Mouse (Mus musculus) lung, postnatal 36 days (tissue): ENCODE results near the gene B230217C12Rik.

Experiments used
- DNase-seq: peaks from one replicate; pipeline ENCODE4 v3.0.0; 2022; ENCODE audit warnings: mixed read lengths

Gene B230217C12Rik

DNA sequence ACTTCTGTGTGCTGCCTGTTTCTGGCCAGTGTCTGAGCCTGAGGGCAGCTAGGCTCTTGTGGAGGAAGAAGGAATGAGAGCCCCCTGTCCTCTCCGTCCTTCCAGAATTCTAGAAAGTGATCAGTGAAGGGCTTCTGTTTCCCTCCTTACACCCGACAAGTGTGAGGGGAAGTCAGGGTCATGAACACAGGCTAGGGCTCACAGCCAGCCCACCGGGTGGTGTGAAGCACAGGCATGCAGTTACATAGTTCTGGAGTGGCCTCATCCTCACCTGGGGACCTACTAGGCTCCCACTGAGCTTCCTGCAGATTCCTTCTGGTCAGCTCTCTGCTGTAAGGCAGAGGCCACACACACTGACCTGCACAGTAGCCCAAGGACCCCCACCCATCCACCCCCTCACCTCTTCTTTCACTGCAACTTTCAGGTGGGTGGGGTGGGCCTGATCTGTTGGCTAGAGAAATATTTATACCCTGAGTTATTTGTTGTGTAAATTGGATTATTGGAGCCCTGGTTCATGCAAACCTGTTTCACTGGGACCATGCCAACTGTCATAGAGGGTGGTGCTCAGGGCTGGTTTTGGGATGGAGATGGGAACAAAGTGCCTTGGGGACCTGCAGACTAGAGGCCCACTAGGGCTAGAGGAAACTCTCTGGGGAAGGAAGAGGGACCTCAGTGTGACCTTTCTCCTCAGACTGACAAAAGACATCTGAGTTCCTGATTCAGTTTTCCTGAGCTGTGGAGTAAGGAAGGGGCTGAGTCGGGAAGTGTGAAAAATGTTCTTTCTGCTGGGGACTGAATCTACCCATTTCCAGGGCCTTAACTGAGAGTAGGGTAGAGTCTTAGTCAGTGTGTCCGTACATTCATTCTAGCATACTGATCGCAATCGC lies 31.1 kb upstream of the B230217C12Rik start:
- no peak for DNase-seq

DNA sequence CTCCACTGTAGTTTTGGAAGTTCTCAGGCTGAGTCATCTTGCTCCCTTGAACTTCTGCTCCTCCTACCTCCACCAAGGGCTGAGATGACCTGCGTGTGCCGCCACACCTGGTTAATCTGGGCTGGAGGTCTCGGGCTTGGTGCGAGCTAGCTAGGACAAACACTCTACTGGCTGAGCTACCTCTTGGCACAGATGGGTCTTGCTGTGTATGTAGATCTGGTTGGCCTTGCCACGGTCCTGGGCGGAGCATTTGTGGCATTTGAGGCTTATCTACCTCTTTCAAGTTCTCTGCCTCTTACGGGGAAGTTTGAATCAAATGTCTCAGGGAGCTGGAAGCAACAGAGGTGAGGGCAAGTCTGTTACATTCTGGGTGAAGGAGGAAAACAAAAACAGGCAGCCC lies 30.2 kb upstream of the B230217C12Rik start:
- peak; percentile 83 for DNase-seq

DNA sequence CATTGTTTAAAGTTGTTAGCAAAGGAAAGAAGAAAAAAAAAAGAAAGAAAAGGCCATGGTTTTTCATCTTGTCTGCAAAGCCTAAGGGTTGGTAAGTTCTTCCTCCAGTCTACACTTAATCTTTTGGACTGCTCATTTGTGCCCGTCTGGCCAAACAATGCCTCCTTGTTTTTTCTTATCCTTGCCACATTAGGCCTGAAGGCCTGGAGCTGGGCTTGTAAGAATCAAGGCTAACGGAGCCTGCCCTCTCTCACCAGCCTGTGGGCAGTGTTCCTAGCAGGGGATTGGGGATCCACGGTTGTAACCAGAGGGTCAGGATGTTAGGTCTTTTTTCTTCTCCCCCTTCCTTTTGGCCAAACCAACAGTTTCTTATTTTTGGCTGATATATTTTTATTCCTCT lies 29.6 kb upstream of the B230217C12Rik start:
- DNase-seq: no peak

DNA sequence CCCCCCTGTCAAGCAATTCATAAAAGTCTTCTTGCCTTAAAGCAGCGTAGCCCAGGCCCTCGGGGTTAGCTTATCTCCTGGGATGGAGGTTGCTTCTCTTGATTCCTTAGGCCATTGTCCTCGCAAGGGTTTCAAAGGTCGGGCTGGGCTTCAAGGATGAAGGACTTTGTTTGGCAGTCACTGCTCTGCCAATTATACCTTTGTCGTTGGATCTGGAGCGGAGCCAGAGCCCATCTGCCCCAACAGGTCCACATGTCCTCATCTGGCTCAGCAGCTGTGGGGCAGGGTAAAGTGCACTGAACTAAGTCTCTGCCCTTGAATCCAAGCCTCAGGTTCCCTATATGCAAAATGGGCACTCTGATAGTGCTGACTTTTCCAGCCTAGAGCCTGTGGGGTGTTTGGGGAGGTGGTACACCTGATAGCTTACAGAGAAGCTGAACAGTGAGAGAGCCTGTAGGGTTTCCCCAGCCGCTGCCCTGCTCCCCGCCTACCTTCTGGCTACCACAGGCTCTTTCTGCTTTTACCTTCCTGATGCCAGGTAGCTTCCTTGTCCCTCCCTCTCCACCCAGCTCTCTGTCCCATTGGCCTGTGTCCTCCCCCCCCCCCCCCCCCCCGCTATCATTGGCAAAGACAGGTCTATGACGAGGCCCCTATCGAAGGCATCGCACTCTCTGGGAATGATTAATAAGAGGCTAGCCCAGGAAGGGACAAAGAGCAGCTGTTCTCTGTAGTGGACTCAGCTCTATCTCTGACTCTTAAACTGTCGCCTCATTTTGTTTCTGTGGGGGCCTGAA lies 28.8 kb upstream of the B230217C12Rik start:
- DNase-seq: no peak

DNA sequence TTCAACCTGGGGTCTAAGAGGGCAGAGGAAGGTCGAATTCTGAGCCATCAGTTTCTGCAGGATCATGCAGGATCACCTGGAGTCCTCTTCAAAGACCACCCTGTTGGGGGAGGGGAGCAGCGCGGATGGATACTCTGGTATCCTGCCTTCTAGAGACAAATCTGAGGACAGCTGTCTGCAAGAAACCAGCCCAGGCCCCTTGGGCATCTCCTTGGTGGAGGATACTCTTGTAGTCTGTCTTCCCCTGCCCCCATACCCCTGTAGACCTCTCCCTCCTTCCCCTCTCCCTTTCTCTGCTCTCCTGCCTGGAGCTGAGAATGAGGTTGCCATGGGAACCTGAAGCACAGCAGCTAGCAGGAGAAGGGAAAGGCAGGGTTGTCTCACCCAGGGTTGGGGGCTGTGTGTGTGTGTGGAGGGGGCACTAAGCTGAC lies 28.1 kb upstream of the B230217C12Rik start:
- DNase-seq: no peak

DNA sequence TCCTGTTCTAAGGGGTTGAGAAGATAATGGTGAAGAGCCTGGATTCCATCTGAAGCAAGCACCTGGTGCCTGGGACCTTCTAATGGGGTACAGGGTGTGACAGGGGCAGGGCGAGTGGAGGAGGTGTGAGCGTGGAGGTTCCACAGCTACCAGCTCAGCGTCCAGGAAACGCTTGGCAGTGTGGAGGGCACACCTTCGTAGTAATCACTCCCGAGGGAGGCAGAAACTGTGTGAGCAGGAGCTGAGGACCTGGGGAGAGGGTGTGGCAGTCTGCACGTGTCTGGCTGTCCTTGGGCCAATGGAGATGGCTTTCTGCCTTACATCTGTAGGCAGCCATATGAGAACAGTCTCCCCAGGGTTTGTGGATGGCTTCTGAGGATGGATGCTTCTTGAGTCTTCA lies 27.5 kb upstream of the B230217C12Rik start:
- no peak for DNase-seq

DNA sequence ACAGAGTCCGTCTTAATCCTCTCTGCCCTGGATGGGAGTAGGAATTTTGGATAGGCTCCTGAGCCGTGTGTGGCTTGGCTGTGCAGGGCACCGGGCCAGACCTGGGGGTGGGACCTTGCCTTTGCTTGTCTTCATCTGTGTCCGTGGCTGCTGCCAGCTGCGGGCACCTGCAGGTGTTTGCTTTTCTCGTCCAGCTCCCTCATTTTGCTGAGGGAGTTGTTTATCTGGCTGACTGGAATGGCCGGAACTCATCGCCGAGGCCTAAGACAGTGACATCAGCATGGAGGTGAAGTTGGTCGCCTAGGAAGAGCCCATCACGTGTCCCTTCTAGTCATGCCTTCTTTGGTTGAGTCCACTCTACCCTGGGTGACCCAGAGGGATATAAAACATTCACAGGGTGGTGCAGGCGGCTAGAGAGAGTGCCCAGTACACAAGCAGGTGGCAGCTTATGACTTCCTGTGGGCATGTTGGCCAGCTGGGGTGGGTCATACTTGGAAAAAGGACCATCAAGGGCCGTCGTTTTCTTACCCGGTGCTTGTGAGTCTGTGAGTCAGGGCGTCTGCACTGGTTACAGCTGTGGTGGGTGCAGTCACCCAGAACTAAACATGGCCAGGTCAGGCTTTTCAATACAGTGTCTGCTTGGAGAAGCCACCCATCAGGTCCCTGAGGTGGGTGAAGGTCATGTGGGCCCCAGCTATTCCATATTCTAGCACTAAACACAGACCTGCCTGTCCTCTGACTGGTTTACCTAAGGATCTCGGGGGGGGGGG lies 26.6 kb upstream of the B230217C12Rik start:
- DNase-seq: no peak

DNA sequence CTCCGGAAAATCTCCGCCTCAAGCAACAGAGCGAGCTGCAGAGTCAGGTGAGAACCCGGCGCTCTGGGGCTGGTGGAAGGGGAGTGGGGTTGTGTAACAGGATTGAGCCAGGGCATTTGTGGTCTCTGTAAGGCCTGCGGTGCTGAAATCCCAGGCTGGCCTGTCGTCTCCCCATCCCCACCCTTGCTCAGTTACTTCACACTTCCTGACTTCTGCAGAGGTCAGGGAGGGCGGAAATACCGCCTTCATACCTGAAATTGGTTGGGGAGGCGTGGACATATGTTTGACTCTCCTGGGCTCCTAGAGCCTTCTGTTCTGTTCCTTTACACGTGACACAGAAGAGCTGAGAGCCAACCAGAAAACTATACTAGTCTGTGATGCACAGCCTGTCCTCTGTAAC lies 24.8 kb upstream of the B230217C12Rik start:
- no peak for DNase-seq

DNA sequence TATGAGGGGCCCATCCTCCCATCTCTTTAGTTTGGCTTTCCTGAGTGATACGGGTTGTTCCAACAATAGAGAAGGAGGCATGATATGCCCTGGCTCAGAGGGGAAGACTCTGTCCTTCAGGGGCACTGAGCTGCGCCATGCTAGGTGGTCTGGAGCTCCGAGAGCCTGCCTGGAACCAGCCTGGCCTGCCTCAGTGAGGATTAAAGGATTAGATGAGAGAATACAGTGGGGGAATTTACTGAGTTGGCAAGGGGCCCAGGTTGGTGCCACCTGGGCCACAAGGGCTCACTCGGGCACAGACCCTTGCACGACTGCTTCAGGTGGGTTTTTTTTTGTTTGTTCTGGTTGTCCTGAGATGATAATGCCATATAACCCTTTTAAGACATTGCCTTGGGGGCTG lies 24.4 kb upstream of the B230217C12Rik start:
- no peak for DNase-seq

DNA sequence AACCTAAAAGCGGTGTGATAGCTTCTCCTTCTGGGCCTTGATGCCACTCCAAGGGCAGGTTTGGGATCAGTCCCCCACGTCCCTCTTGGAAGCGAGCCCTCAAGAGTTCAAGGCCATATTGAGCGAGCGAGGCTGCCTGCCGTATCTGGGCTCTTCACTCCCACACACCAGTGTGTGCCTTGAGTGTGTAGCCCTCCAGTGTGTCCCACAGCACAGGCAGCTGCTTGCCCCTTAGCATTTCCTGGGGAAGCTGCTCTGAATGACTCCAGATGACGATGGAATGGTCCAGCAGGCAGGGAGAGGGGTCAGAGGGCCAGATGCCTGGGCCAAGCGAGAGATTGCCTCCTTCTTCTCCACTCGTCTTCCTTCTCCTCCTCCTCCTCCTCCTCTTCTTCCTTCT lies 23.7 kb upstream of the B230217C12Rik start:
- no peak for DNase-seq

DNA sequence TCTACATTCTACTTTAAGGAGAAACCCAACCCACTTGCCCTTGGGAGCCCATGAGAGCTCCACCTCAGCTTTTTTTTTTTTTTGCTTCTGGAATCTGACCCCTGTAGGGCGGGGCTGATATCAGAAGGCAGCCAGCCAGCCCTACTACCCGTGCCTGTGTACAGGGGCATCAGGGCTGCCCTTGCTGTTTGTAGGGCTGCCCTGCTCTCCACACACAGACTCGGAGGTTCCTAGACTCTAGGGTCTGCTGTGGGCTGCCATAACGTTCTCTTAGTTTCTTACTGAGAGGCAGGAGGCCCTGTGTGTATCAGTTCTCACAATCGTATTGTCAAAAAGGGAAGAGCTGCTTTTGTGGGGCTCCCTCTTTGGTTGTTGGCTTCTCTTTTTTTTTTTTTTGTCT lies 23.2 kb upstream of the B230217C12Rik start:
- DNase-seq: peak; percentile 74

DNA sequence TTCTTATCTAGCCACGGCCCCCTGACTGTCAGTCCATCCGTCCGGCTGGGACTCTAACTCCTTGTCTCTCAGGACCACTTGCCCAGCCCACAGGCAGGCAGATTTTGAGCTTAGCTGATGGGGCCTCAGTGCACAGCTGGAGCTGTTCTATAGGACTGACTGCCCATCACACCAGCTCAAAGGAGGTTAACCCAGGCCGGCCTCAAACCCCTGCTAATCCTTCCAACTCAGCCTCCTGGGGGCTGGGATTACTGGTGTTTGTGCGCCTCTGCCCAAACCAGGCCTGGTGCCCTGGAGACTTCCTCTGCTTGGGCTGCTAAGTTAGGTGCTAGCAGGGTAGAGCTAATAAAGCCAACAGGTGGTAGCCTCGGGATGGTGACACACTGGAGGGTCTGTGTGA lies 22.6 kb upstream of the B230217C12Rik start:
- no peak for DNase-seq

DNA sequence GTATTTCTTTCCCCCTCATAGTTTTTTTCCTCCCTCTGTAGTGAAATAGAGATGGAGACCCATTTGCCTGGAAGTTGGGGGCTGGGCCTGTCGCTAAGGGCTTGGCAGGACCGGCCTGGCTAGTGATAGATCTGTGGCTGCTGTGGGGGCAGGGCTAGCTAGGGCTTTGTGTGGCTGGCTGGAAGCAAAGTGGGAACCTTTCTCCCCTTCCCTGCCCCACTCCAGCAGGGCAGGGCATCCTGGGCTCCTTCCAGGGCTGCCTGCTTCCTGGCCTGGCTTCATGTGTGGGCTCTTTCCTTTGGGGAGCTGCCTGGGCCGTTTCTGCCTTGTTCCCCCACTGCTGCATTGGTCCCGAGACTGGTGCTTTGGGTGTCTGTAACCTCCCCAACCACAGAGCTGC lies 22.0 kb upstream of the B230217C12Rik start:
- peak; percentile 78 for DNase-seq

DNA sequence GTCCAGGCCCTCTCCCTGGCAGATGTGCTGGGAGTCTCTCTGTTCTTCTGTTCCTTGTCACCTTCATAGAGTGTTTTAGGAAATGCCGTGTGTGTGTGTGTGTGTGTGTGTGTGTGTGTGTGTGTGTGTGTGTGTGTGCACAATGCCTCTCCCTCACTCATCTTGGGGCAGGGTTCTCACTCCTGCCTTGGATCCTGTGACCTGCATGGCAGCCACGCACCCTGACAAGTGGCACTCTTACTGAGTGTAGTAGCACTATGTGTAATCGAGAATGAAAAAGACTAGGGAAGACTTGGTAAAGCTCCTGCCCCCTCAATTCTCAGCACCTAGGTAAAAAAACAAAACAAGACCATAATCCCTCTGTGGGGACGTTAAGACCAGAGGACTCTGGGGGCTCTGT lies 21.5 kb upstream of the B230217C12Rik start:
- DNase-seq: no peak

DNA sequence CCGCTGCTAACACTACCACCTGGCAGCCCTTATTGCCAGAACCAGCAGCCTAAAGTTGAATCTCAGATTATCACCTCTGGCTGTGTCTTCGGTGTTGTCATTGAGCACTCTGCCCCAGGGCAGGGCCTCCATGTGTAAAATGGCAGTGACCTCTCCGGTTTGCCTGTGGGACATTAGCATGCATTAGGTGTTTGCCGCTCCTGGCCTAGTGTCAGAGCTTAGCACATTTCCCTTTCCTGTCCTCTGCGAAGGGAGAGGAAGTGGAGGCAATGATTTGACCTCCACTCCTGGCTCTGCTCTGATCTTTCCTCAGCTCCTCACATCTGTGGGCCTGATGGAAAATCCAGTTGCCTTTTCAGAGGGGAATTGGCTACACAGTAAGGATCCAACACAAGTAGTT lies 20.7 kb upstream of the B230217C12Rik start:
- DNase-seq: no peak

DNA sequence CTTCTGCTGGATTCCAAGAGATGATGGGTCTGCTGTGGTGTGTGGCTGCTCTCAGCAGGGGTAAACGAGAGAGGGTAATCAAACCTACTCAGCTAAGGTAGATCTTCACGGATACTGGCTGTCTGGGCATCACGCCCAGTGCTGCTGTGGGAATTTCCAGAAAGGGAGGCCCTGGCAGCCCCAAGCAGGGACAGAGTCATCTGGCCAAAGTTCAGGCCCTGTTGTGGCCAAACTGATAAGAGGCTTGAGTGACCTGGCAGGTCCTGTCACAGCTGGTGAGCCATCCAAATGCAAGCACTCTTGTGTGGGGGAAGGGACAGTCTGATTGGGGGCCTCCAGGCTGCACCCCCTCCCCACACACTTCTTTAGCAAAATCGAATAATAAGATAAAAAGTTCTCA lies 19.7 kb upstream of the B230217C12Rik start:
- DNase-seq: peak; percentile 78

DNA sequence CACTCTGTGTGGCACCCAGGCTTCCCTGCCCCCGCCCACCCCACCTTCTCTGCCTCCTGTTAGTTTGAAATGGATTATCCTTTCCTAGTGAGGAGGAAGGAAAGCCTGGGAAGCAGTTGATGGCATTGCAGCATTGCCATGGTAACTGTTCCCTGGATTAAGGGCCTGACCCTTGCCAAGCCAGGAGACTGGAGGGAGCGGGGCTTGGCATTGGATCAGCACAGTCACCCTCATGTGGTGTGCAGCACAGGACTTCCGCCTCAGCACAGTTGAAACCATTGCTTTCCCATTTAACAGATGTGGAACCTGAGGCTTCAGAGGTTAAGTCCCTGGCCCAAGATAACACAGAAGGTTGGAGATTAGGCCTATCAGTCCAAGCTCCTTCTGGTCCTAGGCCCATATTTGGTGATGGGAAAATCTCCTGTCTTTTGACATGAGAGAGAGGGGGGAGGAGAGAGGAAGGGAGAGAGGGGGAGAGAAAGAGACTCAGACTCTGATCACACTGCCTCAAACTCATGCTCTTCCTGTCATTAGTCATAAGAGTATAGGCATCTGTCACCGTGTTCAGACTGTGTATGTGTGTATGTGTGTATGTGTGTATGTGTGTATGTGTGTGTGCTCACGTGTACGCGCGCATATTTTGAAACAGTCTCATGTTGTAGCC lies 19.0 kb upstream of the B230217C12Rik start:
- DNase-seq: no peak

DNA sequence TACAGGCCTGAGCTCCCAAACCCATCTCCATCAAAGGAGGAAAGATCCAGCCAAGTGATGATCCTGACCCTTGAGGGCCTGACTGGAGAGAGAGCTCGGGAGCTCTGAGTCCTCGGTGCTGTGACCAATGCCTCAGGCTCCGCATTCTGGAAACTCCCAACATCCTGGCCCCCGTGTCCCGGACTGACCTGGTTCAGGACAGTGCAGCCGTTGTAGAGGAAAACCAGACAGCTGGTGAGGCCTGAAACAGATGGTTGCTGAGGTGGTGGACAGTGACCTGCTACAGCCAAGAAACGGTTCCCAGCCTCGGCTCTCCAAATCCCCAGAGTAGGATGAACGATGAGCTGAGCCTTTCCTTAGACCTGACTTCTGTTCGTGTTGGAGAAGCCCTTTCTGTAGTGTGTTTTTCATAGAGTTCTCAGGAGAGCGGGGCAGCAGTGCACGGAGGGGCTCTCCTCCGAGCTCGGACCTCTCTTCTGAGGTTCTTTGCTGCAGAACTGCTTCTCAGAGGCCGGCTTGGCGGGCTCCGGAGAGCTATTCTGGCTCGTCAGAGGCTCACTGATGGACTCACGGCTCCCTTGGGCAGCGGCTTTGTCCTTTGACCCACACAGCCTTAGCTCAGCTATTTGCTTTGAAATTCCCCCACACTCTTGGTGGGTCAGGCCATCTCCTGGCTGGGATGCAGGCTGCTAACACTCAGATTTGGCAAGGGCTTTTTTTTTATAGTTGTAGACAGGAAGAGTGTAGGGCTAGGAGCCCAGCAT lies 17.6 kb upstream of the B230217C12Rik start:
- no peak for DNase-seq

DNA sequence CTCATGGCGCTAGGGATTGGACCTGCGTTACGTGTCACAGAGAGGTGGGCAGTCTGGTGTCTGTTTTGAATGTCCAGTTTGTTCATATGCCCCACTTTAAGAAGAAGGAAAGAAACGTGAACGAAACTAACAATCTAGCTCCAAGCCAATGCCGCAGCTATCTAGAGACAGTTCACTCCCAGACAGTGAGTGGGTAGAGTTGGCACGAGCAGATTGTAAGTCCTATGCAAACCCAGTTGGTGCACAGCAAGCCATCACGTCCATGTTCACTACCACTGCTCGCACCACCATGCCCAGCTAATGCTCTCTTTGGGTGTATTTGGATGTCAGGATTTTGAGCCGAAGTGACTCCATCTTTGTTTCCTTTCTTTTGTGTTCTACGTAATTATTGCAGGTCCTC lies 16.4 kb upstream of the B230217C12Rik start:
- DNase-seq: no peak

DNA sequence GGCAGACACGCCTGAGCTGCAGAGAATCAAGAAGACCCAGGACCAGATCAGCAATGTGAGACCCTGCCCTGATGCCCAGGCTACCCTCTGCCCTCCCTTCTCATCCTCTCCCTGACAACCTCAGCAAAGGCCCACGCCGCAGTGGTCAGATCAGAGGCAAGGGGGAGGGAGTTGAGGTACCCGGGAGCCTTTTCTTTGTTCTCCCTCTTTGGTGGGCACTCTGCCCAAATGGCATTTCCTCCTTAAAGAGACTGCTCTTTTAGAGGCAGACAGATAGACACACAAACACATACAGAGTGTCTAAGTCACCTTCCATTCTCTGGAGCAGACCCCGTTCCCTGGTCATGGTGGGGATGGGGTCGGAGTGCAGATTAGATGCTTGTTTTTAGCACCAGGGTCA lies 15.7 kb upstream of the B230217C12Rik start:
- DNase-seq: peak; percentile 67

DNA sequence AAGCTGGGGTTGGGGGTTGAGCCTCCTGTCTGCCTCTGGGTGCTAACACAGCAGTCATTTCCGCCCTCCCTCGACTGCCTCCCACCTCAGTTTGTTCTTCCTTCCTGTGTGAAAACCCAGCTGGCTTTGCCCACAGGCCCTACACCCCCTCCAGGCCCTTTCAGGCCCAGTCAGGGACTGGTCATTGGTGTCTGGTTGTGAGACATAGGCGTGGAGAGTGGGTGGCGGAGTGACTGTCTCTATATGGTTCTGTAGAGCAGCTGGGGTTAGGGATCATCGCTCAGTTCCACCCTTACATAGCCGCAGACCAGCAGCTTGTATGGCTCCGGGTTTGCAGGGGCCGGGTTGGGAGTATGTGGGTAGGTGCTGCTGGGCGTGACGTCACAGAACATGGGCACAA lies 15.3 kb upstream of the B230217C12Rik start:
- DNase-seq: no peak

DNA sequence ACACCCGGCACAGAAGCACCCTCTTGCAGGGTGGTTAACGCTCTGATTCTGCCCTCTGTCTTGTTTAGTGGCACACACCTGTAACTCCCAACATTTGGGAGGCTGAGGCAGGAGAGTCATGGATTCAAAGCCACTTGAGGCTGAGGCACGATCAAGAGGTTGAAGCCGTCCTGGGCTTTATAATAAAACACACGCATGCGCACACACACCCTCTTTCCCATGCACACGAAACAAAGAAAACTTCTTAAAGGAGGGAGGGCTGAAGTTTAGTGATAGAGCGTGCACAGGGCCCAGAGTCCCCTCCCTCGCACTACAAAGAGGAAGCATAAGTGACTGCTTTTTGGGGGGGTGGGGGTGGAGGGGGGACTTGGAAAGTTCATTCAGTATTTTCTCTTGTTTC lies 14.6 kb upstream of the B230217C12Rik start:
- DNase-seq: no peak
